Mouse (Mus musculus) limb, embryonic 15.5 days (tissue): ENCODE results near the gene Dusp3. TPM values are rescaled to one million over a fixed set of nuclear protein-coding genes. Genes with fewer than 3 reads are reported as not detected.

Source experiments
- ATAC-seq: fragments of 200-750 bp; cut with Nextera tagmentation; 2 replicates; pipeline ENCODE4 v1.8.0; 2017; ENCODE audit warnings: low read depth, moderate TSS enrichment; ENCODE audit not compliant: insufficient number of reproducible peaks, low FRiP score, low TSS enrichment
- H3K27ac ChIP-seq: fragments of 300-500 bp; sonication (generic); 2 replicates; pipeline ENCODE4 v1.5.1; 2015; ENCODE audit warnings: moderate library complexity, mild to moderate bottlenecking, inconsistent platforms
- H3K27me3 ChIP-seq: fragments of 300-500 bp; sonication (generic); 2 replicates; pipeline ENCODE4 v1.6.1; 2015; ENCODE audit warnings: inconsistent platforms
- H3K36me3 ChIP-seq: fragments of 300-500 bp; sonication (generic); 2 replicates; pipeline ENCODE4 v1.6.1; 2015; ENCODE audit warnings: inconsistent platforms
- H3K4me1 ChIP-seq: fragments of 300-500 bp; sonication (generic); 2 replicates; pipeline ENCODE4 v1.6.1; 2015; ENCODE audit warnings: inconsistent platforms
- H3K4me2 ChIP-seq: fragments of 300-500 bp; sonication (generic); 2 replicates; pipeline ENCODE4 v1.6.1; 2015; ENCODE audit warnings: mild to moderate bottlenecking, inconsistent platforms
- H3K4me3 ChIP-seq: fragments of 300-500 bp; sonication (generic); 2 replicates; pipeline ENCODE4 v1.5.1; 2015; ENCODE audit warnings: mild to moderate bottlenecking, inconsistent platforms
- H3K9ac ChIP-seq: fragments of 300-500 bp; sonication (generic); 2 replicates; pipeline ENCODE4 v1.6.1; 2015; ENCODE audit warnings: inconsistent platforms
- H3K9me3 ChIP-seq: fragments of 300-500 bp; sonication (generic); 2 replicates; pipeline ENCODE4 v1.6.1; 2016; ENCODE audit warnings: inconsistent platforms
- WGBS: fragments of 180-500 bp; shearing (Covaris S2); methylation state at CpG from one replicate; pipeline ENCODE4 v1.1.7; 2015; 5-methylcytosine and 5-hydroxymethylcytosine counted together
- polyA plus RNA-seq: library from polyadenylated mRNA; unstranded; fragments of >200 nt; fragmentation: Nextera tagmentation; extraction: Ambion mirVana; gene quantifications from 2 replicates; pipeline ENCODE4 v1.2.1, GENCODE M21; 2015

The Dusp3 gene
- polyA plus RNA-seq, 1 experiment from 2014 or later = 26.9 TPM

- Histone ChIP-seq H3K4me1 (peaks cover 10% of the 10 kb centered on the region; the same call in 1 of the 2 replicates), H3K4me3 (no peak overlapping the region), H3K36me3 (peaks cover 22% of the 10 kb centered on the region), H3K27me3 (no peaks in the 10 kb centered on the region), H3K9me3 (no peaks in the 10 kb centered on the region), H3K27ac (peak overlapping the region; percentile 5; the same call in 1 of the 2 replicates), H3K9ac (no peak overlapping the region), H3K4me2 (no peak overlapping the region)
- no peak for ATAC-seq
- 80% methylated on average over 15 of the region's 15 CpGs for WGBS
These were observed 22.3 kb upstream of the Dusp3 start for GRCm38 (mm10) chr11:102008954-102009637.

GRCm38 (mm10) chr11:102008372-102008771, 21.6 kb upstream of the Dusp3 start:
- no peak overlapping the region for H3K4me3 ChIP-seq
- H3K4me1 ChIP-seq = peaks cover 10% of the 10 kb centered on the region; the same call in 1 of the 2 replicates
- H3K27me3 ChIP-seq = no peaks in the 10 kb centered on the region
- H3K9me3 ChIP-seq = no peaks in the 10 kb centered on the region
- H3K4me2 ChIP-seq = no peak overlapping the region
- no peak overlapping the region for H3K9ac ChIP-seq
- WGBS = 88% methylated on average over 8 of the region's 8 CpGs
- peaks cover 22% of the 10 kb centered on the region for H3K36me3 ChIP-seq
- no peak overlapping the region for H3K27ac ChIP-seq
- ATAC-seq = no peak

- no peak overlapping the region for H3K27ac ChIP-seq
- 88% methylated on average over 5 of the region's 5 CpGs for WGBS
- H3K4me1 ChIP-seq = peaks cover 10% of the 10 kb centered on the region; the same call in 1 of the 2 replicates
- H3K4me3 ChIP-seq = no peak overlapping the region
- no peak overlapping the region for H3K9ac ChIP-seq
- no peaks in the 10 kb centered on the region for H3K9me3 ChIP-seq
- H3K4me2 ChIP-seq = no peak overlapping the region
- ATAC-seq = no peak
- H3K27me3 ChIP-seq = no peaks in the 10 kb centered on the region
- peaks cover 13% of the 10 kb centered on the region; the same call in 1 of the 2 replicates for H3K36me3 ChIP-seq
These were observed 19.9 kb upstream of the Dusp3 start for GRCm38 (mm10) chr11:102006688-102007087.

- WGBS = 77% methylated on average over 9 of the region's 9 CpGs
- Histone ChIP-seq H3K27ac (no peak overlapping the region), H3K36me3 (peaks cover 13% of the 10 kb centered on the region; the same call in 1 of the 2 replicates), H3K27me3 (no peaks in the 10 kb centered on the region), H3K9ac (no peak overlapping the region), H3K9me3 (no peaks in the 10 kb centered on the region), H3K4me3 (no peak overlapping the region), H3K4me2 (no peak overlapping the region), H3K4me1 (peaks cover 10% of the 10 kb centered on the region; the same call in 1 of the 2 replicates)
- ATAC-seq = no peak
These were observed 19.5 kb upstream of the Dusp3 start for GRCm38 (mm10) chr11:102006271-102006670.

GRCm38 (mm10) chr11:102004251-102004650, 17.4 kb upstream of the Dusp3 start:
- WGBS = 89% methylated on average over 8 of the region's 8 CpGs
- Histone ChIP-seq H3K36me3 (peaks cover 13% of the 10 kb centered on the region; the same call in 1 of the 2 replicates), H3K27ac (no peak overlapping the region), H3K4me3 (no peak overlapping the region), H3K4me1 (no peaks in the 10 kb centered on the region), H3K4me2 (no peak overlapping the region), H3K9me3 (no peaks in the 10 kb centered on the region), H3K27me3 (no peaks in the 10 kb centered on the region), H3K9ac (no peak overlapping the region)
- ATAC-seq = no peak

GRCm38 (mm10) chr11:101999466-101999865, 12.7 kb upstream of the Dusp3 start:
- no peak overlapping the region for H3K9ac ChIP-seq
- 57% methylated on average over 4 of the region's 4 CpGs for WGBS
- H3K4me2 ChIP-seq = no peak overlapping the region
- no peak overlapping the region for H3K4me3 ChIP-seq
- H3K9me3 ChIP-seq = no peaks in the 10 kb centered on the region
- H3K4me1 ChIP-seq = no peaks in the 10 kb centered on the region
- no peaks in the 10 kb centered on the region for H3K27me3 ChIP-seq
- no peak overlapping the region for H3K27ac ChIP-seq
- no peak for ATAC-seq
- H3K36me3 ChIP-seq = no peaks in the 10 kb centered on the region

- Histone ChIP-seq H3K4me2 (no peak overlapping the region), H3K27ac (no peak overlapping the region), H3K9ac (no peak overlapping the region), H3K9me3 (no peaks in the 10 kb centered on the region), H3K27me3 (no peaks in the 10 kb centered on the region), H3K4me3 (no peak overlapping the region), H3K4me1 (no peaks in the 10 kb centered on the region), H3K36me3 (no peaks in the 10 kb centered on the region)
- no peak for ATAC-seq
- WGBS = 39% methylated on average over 5 of the region's 5 CpGs
These were observed 11.4 kb upstream of the Dusp3 start for GRCm38 (mm10) chr11:101998258-101998657.

- no peaks in the 10 kb centered on the region for H3K36me3 ChIP-seq
- no peaks in the 10 kb centered on the region for H3K9me3 ChIP-seq
- no peak overlapping the region for H3K4me3 ChIP-seq
- no peaks in the 10 kb centered on the region for H3K27me3 ChIP-seq
- H3K4me1 ChIP-seq = no peaks in the 10 kb centered on the region
- no peak for ATAC-seq
- H3K4me2 ChIP-seq = no peak overlapping the region
- H3K27ac ChIP-seq = no peak overlapping the region
- WGBS = 87% methylated on average over 7 of the region's 7 CpGs
- H3K9ac ChIP-seq = no peak overlapping the region
These were observed 9.1 kb upstream of the Dusp3 start for GRCm38 (mm10) chr11:101995938-101996337.

GRCm38 (mm10) chr11:101994100-101994499, 7.3 kb upstream of the Dusp3 start:
- H3K4me2 ChIP-seq = no peak overlapping the region
- H3K36me3 ChIP-seq = no peaks in the 10 kb centered on the region
- H3K27me3 ChIP-seq = no peaks in the 10 kb centered on the region
- 52% methylated on average over 8 of the region's 8 CpGs for WGBS
- H3K9ac ChIP-seq = no peak overlapping the region
- no peak for ATAC-seq
- H3K4me1 ChIP-seq = no peaks in the 10 kb centered on the region
- no peaks in the 10 kb centered on the region for H3K9me3 ChIP-seq
- H3K4me3 ChIP-seq = no peak overlapping the region
- no peak overlapping the region for H3K27ac ChIP-seq

- no peak overlapping the region for H3K9ac ChIP-seq
- no peak overlapping the region for H3K27ac ChIP-seq
- no peak for ATAC-seq
- 88% methylated on average over 7 of the region's 7 CpGs for WGBS
- no peak overlapping the region for H3K4me3 ChIP-seq
- H3K36me3 ChIP-seq = no peaks in the 10 kb centered on the region
- H3K4me1 ChIP-seq = no peaks in the 10 kb centered on the region
- no peaks in the 10 kb centered on the region for H3K9me3 ChIP-seq
- H3K27me3 ChIP-seq = no peaks in the 10 kb centered on the region
- H3K4me2 ChIP-seq = no peak overlapping the region
These were observed 5.6 kb upstream of the Dusp3 start for GRCm38 (mm10) chr11:101992411-101992810.

- Histone ChIP-seq H3K9ac (no peak overlapping the region), H3K4me1 (no peaks in the 10 kb centered on the region), H3K27me3 (no peaks in the 10 kb centered on the region), H3K4me2 (no peak overlapping the region), H3K9me3 (no peaks in the 10 kb centered on the region), H3K36me3 (no peaks in the 10 kb centered on the region), H3K4me3 (no peak overlapping the region), H3K27ac (no peak overlapping the region)
- no peak for ATAC-seq
- WGBS = 69% methylated on average over 3 of the region's 3 CpGs
These were observed 5.0 kb upstream of the Dusp3 start for GRCm38 (mm10) chr11:101991813-101992212.

GRCm38 (mm10) chr11:101990244-101990643, 3.4 kb upstream of the Dusp3 start:
- Histone ChIP-seq H3K36me3 (no peaks in the 10 kb centered on the region), H3K27ac (no peak overlapping the region), H3K9me3 (no peaks in the 10 kb centered on the region), H3K4me1 (peaks cover 8% of the 10 kb centered on the region), H3K27me3 (no peaks in the 10 kb centered on the region), H3K4me3 (no peak overlapping the region), H3K4me2 (no peak overlapping the region), H3K9ac (no peak overlapping the region)
- ATAC-seq = no peak
- 80% methylated on average over 3 of the region's 3 CpGs for WGBS
